Mouse (Mus musculus) spleen, adult 18-20 months (tissue): ENCODE data around the gene Cldn10.
"Not testable (repeated sequence)": the region's sequence is repeated elsewhere in the genome, so short reads cannot be mapped to it uniquely, and the experiment has no call there.

ENCODE experiments used
- DNase-seq, 2 experiments: peaks; one replicate each; pipeline ENCODE4 v3.0.0; 2022; ENCODE audit warnings: mixed read lengths in 2 of 2

Gene Cldn10

DNA sequence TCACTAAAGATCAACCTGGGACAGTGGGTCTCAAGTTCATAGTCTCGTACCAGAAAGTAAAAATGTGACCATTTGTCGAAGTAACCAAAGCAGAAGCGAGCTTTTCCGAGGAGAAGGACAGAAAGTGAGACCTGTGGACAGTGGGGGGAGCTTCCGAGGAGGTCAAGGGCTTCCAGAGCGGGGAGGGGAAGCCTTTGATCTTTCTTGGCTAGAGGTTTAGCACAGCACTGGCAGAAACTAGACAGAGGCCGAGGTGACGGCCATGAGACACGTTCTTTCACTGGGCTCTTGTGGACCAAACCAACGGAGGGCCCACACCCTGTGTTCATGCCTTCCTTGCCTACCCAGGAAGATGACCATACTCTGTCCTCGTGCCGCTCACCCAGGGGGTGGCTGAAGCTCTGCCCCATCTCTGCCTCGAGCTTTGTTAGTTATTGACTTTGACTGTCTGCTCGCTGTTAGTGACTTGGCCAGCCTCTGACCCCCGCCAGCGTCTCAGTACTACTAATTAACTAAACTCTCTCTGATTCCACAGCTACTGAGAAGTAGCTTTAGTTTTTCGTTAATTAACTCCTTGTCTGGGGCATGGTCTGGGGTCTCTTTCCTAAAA, 4.3 kb upstream of the Cldn10 start:
- no peak for DNase-seq

DNA sequence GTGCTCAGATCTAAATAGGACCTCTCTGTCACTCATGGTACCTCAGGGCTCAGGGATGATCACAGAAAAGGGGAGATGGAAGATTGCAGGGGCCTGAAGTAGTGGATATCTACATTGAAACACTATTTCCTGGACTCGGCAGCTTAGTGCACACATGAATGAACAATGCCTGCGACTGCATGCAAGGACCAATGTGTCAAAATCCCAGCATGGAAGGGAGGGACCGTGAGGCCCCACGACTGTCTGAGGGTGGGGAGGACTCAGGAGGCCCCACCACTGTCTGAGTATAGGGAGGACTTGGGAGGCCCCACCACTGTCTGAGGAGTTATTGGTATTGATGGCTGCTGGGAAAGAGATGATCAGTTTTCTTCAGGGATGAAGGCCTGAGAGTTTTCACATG, 2.5 kb downstream of the Cldn10 start:
- DNase-seq: no peak

DNA sequence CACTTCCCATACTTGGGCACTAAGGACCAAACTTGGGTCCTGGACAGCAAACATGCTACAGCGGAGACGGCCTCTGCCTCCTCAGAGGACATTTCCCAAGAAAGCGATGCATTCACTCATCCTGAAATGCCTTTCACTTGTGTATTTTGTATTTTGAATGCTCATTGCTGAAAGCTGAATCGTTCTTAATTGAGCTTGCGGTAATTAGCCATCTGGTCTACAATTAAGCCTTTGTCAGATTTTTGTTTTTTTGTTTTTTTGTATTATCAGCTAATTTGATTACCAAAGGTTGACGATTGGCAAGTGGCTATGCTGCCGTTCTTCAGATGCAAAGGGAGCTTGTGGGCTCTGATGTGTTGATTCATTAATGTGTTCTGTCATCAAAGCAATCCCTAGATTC, 5.2 kb downstream of the Cldn10 start:
- no peak for DNase-seq

DNA sequence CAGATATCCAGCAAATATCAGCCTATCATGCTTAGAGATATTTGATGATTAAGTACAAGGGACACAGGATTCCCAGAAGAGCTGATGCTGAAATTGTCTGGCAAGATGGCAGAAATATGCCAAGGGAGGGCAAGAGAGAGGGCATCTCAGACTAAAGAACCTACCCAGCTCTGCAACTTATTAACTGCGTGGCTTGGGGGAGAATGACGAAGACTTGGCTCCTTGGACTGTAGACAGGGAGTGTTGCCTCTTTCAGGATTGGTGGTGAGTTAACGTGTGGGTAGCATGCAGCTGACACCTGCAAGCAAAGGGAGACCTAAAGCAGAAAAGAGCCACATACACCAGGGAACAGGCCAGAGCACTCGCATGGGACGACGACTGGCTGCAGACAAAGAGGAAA, 5.7 kb downstream of the Cldn10 start:
- no peak for DNase-seq

DNA sequence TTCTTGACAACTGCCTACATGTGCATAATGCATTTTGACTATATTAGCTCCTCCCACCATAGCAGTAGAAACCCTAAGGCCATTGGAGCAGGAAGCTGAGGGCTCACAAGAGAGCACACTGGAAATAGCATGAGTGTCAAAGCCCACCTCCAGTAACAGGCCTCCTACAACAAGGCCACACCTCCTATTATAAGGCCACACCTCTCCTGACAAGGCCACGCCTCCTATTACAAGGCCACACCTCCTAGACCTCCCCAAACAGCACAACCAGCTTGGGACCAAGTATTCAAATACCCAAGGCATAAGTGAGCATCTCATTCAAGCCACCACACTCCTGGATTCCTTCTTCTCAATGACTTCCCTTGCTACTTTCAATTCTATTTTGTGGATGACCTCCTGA, 6.5 kb downstream of the Cldn10 start:
- no peak for DNase-seq

DNA sequence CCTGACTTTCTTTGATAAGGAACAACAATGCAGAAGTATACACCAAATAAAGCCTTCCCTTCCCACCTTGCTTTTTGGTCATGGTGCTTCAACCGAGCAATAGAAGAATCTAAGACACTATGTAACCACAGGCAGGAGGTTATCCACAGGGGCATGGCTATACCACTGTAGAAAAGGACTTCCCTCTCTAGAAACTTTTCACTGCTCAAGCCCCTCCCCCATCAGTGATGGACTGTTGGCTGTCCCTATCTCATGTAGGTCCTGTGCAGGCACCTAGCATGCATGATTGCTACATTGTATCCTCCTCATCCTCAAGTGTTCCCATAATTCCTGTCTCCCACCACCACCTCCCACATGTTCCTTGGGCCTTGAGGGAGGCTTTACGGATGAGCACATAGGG, 7.2 kb downstream of the Cldn10 start:
- DNase-seq: no peak

DNA sequence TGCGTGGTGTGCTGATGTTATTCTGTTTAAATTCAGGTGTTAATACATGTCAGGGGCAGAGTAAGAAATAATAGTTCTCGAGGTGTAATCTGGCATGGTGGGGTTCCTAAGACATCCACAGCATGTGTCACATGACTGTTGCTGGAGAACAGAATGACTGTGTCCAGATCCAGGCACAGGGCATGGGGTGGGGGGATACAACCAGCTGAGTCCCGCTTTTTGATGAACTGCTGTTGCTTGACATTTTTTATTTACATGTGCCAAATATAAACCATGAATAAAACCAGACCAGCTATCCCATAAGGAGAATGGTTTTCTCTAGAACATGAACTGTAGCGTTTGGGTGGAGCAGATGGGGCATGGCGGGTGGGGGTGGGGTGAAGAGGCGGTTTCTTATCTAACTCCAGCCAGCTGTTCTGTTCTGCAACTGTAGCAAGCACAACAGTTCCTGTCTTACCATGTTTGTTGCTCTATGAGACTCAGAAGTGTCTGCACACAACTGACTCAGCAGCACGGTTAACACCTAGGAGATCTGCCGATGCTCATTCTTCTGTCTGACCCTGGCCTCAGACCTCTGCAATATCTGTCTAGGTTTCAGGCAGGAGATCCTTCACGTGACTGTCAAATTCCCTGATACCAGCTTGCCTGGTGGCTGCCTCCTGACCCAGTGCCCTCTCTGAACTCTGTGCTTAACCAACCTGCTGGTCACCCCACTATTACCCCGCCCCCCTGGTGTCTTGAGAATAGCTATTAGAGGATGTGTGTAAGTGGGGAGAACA, 8.4 kb downstream of the Cldn10 start:
- DNase-seq: no peak

DNA sequence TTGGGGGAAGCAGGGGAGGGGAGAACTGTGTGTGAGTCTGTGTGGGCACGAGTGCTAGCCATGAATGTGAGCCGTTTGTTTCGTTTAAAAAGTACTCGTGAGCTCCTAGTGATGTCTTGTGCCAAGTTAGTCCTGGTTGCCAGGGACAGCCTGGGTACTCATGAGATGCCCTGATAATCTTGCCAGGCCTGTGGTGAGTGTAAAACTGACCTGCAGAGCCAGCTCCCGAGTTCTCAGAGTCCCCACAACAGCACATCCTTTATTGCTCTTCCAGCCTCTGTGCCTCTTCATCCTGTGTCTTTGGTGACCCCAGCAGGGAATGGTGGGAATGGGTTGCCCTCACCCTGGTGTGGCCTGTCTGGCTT, 9.0 kb downstream of the Cldn10 start:
- DNase-seq: no peak

DNA sequence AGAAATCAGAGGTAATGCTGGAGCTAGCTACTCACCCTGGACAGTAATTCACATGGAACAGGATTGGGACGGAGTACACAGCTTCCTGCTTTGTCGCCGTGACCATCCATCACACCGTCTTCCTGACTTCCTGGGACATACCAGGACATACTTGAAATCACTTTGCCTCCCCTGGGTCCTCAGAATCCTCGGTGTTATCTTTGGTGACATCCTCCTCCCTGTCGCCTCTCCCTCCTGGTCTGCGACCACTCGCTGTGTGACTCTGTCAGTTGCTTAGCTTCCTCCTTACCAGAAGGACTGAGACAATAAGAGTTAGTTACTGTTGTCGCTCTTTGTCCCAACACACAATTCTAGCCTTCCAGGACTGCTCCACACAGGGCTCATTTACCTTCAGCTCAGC, 9.6 kb downstream of the Cldn10 start:
- no peak for DNase-seq

DNA sequence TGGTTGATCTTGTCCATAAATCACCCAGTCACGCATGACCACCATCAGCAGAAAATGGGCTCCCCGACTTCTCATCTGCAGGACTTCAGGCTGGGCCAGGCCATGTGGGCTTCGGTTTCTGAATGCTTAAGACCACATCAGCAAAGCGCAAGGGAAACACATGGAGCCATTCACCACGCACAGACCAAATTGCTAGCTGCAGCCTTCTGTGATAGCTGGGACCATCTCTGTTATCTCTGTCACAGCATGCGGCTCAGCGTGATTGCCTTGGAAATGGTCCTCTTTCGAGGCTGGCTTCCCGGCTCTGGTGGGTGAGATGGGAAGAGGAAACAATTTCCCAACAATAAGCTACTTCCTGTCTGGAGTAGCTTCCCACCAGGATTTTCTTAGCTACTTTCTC, 12.2 kb downstream of the Cldn10 start:
- no peak for DNase-seq

DNA sequence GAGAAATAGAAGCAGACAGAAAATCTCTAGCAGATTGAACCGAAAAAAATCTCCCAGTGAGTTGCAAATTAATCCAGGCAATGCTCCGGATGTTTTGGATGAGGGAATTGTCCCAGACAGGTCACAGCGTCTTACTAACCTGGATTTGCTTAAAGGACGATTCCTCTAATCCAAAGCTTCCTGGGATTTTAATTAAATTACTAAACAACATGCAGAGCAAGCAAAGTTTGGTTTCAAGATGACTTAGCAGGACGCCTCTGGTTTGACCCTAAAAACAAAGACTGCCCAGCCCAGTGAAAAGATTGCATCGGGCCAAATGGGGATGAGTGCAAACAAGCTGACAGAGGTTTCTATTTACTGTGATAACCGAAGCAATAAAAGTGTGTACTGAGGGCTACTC, 16.2 kb downstream of the Cldn10 start:
- DNase-seq: no peak

DNA sequence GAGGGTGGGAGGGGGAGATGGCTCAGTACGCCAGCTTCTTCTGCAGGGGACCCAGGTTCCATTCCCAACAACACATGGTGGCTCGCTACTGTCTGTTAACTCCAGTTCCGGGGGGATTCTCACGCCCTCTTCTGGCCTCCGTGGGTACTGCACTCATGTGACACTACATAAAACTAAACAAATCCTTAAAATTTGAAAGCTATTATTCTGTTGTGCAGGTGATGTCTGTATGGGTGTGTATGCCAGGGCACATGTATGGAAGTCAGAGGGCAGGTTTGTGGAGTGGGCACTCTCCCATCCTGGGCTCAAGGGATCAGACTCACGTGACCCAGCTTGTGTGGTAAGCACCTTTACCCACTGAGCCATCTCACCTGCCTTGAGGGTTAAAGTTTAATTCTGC, 16.6 kb downstream of the Cldn10 start:
- no peak for DNase-seq

DNA sequence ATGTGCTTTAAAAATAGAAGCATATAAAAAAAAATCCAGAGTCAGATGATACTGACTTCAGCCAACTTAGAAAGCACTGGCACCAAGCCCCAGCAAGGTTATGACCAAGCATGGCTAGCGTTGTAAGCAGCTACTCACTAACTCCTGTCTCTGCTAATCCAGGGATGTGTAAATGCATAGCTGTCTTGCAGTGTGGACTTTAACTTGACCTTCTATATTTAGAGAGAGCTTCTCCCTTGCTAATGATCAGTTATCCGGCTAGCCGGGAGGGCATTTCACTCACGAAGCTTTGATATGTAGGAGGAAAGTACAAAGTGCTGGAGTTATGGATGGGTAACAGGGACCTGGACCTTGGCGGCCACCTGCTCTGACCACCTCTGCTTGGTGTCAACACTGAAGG, 19.9 kb downstream of the Cldn10 start:
- no peak for DNase-seq

DNA sequence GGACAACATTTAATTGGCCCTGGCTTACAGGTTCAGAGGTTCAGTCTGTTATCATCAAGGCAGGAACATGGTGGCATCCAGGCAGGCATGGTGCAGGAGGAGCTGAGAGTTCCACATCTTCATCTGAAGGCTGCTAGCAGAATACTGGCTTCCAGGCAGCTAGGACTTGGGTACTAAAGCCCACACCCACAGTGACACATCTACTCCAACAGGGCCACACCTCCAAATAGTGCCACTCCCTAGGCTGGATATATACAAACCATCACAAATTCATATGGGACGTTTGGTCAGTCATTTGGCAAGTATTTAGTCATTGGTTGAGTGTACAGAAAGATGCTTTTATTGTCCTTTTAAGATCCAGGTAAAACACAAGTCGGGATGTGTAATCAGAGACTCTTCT, 20.5 kb downstream of the Cldn10 start:
- not testable (repeated sequence) for DNase-seq

DNA sequence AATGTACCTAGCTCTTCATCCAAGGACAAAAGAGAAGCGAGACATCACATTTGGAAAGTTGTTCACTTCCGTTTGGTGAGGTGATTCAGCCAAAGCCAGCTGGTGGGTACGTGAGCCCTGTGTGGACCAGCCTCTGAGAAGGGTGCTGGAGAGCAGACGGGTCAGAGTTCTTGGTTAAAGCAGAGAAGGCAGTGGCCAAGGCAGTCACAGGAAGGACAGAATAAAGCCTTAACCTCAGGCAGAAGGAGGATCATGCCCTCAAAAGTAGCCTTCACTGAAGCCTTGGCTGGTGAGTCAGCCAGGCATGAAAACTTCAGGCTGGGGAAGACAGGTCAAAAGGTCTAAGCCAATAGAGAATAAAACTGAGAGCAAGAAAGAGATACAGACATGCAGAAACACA, 22.0 kb downstream of the Cldn10 start:
- DNase-seq: no peak

DNA sequence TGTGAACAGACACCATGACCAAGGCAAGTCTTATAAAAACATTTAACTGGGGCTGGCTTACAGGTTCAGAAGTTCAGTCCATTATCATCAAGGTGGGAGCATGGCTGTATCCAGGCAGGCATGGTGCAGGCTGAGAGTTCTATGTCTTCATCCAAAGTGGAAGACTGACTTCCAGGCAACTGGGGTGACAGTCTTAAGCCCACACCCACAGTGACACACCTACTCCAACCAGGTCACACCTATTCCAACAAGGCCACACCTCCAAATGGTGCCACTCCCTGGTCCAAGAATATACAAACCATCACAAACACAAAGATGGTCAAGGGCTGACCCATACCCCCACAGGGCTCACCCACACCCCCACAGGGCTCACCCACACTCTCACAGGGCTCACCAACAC, 23.5 kb downstream of the Cldn10 start:
- not testable (repeated sequence) for DNase-seq

DNA sequence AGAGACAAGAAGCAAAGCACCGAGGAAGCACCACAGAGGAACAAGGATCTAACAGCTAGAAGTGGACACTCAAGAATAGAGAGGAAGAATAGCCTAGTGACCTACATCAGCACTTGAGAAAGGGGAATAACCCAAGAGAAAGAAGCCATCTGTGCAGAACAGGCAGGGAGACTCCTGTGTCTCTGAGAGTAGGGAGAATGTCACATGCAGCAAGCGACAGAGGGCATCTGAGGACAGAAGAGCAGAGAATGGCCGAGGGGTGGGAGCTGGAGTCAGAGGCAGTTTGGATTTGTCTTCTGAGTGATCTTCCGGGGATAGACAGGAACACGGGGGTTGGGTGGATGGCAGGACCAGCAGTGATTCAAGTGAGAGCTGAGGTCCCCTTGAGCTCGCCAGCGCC, 25.4 kb downstream of the Cldn10 start:
- DNase-seq: no peak

DNA sequence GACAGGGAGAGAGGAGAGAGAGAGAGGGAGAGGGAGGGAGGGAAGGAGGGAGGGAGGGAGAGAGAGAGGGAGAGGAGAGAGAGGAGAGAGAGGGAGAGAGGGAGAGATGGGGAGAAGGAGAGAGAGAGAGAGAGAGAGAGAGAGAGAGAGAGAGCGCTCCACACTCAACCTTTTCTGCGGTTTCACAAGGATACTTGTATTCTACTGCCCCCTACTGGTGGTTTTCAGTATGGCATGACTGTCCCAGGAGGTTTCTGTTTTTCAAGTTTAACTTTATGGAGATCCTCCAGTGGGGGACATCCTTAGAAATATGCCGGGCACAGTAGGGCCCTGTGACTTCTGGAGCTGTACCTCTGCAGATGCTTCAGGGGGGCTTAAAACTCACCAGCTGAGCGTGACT, 28.8 kb downstream of the Cldn10 start:
- DNase-seq: peak in 1 of 2 experiments; percentile 43

DNA sequence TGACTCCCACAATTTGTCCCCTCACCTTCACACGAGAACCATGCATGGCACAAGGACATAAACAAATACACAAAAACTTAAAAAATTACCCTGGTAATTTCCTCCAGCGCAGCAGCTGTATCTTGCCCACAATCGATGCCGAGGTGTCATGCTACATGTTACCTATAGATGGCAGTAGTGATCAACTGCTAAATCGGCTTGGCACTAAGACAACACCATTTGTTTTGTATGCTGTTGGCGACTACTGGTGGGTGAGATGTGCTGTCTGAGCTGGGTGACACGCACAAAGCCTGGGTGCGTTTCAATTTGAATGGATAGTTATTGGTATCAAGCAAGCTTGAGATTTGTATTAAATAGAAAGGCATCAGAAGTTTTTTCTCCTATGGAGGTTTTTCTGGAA, 32.4 kb downstream of the Cldn10 start:
- DNase-seq: peak in 1 of 2 experiments; percentile 31

DNA sequence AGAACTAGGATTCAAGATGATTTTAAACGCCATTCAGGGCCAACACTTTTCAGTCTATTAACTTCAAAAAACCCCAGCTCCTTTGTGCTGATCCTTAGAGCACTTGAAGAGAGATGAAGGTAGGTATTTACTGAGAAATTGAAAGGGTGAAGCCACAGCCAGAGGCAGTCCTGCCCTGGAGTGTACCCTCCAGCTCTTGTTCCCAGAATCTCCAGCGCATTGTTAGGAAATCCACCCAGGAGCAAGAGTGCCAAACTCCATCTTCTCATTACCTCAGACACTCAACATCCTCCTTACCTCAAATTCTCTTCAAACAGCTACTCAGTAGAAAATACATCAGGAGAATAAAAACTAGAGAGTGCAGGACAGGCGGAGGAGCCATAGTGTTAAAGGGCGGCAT, 35.1 kb downstream of the Cldn10 start:
- no peak for DNase-seq

DNA sequence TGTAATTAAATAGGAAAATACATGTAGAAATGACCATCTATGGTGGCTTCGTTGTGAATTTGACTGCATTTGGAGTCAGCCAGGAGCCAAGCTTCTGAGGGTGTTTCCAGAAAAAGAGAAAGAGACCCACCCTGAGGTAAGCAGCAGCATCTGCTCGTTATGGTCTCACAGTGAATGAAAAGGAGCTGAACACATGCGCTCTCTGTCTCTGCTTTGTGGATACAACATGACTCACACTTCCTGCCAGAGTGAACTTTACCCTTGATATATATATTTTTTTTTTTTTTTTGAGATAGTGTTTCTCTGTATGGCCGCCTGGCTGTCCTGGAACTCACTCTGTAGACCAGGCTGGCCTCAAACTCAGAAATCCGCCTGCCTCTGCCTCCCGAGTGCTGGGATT, 35.6 kb downstream of the Cldn10 start:
- DNase-seq: no peak

DNA sequence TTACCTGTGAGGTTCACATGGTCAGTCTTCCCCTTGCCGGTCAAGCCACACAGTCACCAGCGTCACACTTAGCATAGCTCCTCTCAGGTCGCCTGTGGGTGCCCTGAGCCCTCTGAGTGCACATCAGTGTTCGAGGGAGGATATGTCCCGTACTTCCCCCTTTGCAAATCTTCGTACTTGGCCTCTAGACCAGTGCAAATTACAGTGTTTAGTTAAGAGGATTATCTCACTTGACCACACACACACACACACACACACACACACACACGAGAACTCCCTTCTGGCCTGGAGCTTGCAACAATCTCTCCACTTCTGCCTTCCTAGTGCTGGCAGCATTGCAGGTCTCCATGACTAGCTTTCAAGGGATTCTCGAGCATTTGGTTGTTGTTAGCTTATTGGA, 38.6 kb downstream of the Cldn10 start:
- no peak for DNase-seq

DNA sequence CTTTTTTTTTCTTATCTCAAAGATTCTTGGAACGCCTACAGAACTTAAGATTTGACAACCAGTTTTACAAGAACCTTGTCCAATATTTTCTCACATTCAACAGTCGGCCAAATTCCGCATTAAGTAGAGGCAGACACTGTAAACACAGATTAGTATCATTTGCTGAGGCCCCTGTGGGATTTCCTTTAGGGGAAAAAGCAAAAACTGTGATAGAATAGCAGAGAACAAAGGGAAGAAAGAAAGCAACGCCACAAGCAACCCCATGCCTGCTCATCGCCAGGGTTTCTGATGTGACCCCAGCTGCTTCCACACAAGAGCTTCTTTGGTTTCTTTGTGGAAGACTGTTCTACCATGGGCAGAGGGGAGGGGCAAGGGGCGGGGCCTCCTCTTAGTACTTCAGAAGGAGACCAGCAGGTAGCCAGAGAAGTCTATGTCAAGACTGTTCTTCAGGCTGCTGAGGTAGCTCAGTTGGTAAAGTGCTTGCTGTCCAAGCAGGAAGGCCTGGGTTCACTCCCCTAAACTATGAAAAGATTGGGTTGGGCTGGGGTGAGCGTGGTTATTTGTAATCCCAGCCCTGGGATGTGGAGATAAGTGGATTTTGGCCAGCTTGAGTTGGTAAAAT, 39.7 kb downstream of the Cldn10 start:
- no peak for DNase-seq

DNA sequence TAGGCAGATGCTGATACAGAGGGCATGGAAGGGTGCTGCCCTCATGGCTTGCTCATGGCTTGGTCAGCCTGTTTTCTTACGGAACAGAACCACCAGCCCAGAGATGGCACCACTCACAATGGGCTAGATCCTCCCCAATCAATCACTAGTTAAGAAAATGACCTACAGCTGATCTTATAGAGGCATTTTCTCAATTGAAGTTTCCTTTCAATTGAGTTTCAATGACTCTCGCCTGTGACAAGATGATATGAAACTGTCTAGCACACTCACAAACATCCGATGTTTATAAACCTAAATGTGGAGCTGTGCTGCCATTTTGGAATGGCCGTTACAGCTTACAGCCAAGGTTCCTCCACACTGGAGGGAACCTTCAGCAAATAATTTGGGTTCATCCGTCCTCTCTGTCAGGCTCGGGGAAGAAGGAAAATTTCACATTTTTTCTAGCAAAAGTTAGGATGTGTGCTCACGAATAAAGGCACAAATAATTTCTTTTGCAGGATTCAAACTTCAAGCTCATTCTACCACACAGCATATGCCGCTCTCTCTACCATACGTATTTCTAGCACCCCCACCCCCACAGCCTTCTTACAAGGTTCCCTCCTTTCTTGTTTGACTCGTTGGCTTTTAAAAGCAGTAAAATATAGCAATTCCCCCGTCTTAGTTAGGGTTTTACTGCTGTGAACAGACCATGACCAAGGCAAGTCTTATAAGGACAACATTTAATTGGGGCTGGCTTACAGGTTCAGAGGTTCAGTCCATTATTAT, 41.8 kb downstream of the Cldn10 start:
- DNase-seq: no peak
